Mouse (Mus musculus) erythroblast, adult 5-6 weeks (primary cell): ENCODE results near the gene Tmem151b. TPM values are rescaled to one million over a fixed set of nuclear protein-coding genes. Genes with fewer than 3 reads are reported as not detected.
A peak's percentile ranks its signal among the peaks of the same experiment; 100 is the strongest.

Experiments used
- ATAC-seq: replicated peaks from 2 replicates; pipeline ENCODE4 v1.8.0; 2016; ENCODE audit warnings: moderate number of reproducible peaks, mild to moderate bottlenecking, moderate TSS enrichment, inconsistent platforms; ENCODE audit not compliant: poor library complexity, low FRiP score, severe bottlenecking
- total RNA-seq, 2 experiments: library from RNA; stranded (forward) in 1 of 2; stranded (reverse) in 1 of 2; fragments of 150-400 nt in 1 of 2; fragments of 200-764, 138-1000 nt in 1 of 2; gene quantifications; 2 replicates each; pipeline versions ENCODE4 v1.2.3 to v1.2.4; 2015 to 2017; ENCODE audit warnings: low replicate concordance in 2 of 2

Gene Tmem151b
- total RNA-seq, 2 experiments from 2014 or later = not detected

DNA sequence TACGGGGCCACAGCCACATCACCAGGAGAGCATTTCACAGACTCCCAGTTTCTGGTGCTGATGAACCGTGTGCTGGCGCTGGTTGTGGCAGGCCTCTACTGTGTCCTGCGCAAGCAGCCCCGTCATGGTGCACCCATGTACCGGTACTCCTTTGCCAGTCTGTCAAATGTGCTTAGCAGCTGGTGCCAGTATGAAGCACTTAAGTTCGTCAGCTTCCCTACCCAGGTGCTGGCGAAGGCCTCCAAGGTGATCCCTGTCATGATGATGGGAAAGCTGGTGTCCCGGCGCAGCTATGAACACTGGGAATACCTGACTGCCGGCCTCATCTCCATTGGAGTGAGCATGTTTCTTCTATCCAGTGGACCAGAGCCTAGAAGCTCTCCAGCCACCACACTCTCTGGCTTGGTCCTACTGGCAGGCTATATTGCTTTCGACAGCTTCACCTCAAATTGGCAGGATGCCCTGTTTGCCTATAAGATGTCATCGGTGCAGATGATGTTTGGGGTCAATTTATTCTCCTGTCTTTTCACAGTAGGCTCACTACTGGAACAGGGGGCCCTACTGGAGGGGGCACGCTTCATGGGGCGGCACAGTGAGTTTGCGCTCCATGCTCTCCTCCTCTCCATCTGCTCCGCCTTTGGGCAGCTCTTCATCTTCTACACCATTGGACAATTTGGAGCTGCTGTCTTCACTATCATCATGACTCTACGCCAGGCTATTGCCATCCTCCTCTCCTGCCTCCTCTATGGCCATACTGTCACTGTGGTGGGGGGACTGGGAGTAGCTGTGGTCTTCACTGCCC, 17.1 kb upstream of the Tmem151b start:
- ATAC-seq = no peak

DNA sequence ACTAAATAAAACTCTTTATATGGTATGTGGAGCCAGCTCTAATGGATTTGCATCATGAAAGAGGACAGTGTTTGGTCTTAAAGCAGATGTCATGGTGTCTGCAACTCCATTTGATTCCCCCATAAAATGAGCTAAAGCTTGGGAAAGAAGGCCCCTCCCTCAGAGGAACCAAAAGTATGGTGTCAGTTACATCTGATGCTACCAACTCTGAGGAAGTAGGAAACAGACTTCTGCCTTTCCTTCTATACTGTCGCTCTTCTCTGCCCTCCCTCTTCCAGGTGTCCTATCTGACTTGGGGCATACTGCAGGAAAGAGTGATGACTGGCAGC, 16.5 kb upstream of the Tmem151b start:
- ATAC-seq = no peak

DNA sequence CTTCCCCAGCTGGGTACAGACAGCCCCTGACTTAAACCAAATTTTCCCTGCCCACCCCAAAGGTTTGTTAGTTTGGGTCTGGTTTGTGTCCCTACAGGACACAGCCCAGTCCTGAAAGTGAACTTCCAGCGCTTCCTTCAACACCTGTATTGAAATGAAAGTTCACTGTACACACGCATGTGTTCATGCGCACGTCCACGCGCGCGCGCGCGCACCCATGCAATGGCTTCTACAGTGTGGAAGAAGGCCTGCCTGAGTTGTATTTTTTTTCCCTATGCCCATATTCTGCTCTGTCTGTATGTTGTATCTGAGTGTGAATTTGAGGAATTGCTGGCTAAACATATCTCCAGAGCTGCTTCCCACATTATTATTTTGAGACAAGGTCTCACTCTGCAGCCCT, 15.6 kb upstream of the Tmem151b start:
- ATAC-seq = no peak

DNA sequence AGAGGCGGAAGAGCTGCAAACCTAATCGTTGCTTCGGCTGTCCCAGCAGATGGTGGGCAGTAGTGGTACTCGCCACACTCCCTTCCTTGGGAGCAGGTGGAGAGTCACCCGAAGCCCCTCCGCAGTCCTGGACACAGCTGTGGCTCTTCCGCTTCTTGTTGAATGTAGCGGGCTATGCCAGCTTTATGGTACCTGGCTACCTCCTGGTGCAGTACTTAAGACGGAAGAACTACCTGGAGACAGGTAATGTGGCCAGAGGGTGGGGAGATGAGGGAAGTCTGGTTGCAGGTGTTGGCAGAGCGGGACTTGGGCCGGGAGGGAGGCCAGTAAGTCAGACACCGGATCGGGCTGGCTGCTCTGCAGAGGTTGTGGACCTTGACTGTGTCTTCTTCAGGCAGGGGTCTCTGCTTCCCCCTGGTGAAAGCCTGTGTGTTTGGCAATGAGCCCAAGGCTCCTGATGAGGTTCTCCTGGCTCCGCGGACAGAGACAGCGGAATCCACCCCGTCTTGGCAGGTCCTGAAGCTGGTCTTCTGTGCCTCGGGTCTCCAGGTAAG, 15.1 kb upstream of the Tmem151b start:
- ATAC-seq = 0 out of 2 replicates have a peak, but pooled peaks have one; percentile 23

DNA sequence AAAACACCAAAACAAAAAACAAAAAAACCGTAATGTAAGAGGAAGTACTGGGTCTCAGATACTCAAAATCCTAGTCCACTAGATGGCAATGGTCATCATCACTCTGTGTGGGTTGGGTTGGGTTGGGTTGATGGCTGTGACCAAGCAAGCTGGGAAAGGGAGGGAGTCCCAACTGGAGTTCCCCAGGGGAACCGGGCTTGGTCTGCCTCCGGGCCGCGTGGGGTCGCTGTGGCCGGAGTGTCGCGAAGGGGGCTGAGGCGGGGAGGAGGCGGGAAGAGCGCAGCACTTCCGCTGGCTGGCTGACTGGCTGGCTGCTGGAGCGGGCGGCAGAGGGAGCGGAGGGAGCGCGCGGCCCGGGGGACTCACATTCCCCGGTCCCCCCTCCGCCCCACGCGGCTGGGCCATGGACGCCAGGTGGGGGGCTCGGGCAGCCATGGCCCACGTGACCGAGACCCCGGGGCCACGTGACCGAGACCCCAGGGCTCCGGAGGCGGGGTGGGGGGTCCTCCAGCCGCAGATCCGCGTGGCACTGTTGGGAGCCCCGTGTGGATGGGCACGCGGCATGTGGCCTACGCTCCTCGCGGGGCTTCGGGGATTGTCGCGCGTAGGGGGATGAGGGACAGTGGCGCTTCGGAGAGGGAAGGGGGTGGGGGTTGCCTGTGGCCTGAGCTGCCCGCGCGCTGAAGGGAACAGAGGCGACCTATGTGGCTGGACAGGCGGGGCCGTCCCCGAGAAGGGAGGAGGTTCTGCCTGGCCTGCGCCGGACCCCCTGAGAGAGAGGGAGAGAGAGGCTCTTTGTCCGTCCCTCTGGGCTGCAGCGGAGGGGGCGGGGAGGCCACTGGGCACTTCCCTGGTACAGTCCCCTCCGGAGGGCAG, 14.4 kb upstream of the Tmem151b start, which contains the start of gene Slc35b2:
Gene Slc35b2, plus strand, starts transcription at position 220 of the 876 bp plus-strand sequence.
- peak; percentile 69 for ATAC-seq

DNA sequence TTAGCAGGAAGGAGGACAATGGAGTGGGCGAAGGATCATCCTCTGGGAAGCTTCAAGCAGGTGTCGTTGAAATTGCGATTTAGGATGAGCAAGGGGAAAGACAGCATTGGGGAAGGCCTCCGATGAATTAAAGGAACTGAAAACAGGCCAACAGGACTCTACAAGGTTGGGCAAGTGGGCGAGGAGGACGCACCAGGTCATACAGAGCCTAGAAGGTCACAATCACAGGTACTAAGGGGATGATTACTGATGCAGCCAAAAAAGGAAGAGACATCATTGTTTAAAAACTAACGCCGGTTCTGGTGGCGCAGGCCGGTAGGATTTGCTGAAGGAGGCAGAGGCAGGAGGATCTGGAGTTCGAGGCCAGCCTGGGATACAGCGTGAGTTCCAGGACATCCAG, 13.7 kb upstream of the Tmem151b start:
- no peak for ATAC-seq

DNA sequence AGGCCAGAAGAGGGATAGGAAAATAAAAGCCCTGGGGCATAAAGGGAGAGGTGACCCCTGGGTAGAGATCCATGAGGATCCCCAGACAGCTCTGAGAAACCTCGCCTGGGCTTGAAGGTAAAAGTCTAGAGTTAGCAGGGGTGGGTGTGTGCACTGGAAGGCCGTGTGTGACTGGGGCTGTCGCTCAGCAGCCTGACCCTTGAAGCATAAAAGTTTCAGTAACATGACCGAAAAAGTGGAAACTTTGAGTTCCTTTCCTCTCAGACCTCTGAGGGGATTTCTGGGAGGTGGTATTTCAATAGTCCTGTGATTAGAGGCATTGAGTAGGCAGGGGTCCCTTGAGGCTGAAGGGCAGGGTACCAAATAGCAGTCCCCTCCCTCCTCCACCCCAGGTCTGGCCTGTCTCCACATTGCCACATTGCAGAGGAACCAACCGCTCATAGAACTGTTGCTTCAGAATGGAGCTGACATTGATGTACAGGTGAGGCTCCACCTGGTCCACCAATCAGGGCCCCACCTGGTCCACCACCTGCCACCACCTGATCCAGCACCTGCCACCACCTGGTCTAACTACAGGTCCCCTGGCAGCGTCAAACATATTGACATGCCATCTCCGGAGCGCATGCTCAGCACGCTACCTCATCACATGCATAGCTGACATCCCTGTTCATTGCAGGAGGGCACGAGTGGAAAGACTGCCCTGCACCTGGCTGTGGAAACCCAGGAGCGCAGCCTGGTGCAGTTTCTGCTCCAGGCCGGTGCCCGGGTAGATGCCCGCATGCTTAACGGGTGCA, 10.5 kb upstream of the Tmem151b start:
- ATAC-seq = no peak

DNA sequence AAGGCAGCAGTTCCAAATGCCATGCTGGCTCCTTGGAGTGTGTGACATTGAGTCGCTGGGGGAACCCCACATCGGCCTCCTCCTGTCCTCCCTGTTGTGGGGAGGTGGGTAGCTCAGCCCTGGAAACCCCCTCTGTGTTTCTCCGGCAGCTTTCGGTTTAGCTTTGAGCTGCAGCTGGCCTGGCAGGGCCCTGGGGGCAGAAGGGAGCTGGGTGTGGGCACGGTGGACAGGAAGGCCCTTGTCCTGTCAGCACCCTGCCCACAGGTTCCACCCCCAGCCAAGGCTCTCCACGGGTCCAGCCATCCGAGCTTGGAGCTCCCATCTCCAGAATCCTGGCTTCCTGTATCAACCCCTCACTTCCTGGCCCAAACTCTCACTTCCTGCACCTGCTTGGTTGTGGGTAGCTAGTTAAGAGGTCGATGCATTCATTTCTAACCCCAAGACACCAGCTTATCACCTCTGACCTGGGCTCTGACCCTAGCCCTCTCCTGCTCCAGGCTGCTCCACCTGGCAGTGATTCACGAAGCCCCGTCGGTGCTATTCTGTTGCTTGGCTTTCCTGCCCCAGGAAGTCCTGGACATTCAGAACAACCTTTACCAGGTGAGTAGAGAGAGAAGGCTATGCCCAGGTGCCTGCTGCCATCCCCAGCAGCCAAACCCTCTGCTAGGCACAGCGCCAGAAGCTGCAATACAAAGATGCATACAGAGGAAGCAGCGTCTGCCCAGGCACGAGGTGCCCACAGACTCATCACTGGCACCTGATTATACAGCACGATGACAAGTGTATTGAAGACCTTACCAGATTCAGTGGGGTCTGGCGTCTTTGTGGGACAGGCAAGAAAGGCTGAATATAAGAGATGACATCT, 8.8 kb upstream of the Tmem151b start:
- ATAC-seq = no peak

DNA sequence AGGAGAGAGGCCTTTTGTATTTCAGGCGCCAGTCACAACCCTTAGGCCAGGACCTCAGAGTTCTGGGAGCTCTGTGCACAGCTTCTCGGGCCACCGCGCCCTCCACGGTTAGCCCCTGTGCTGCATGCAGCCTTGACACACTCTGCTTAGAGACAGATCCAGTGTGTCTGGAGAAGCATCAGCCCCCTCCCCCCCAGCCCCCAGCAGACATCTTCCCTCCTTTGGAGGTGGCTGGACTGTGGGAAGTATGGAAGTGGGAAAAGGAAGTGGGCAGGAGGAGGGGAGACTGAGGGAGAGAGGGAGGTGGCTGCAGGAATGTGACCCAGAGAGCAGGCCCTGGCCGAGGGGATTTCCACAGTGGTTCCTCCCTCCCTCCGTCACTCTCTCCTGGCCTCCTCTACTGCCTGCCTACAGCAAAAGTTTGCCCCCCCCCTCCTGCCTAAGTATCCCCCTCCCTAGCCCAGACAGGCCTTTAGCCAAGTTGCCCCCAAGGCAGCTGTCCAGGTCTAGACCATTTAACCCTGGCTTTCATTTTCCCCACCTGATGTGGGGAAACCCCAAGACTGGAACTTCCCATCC, 7.9 kb upstream of the Tmem151b start:
- no peak for ATAC-seq

DNA sequence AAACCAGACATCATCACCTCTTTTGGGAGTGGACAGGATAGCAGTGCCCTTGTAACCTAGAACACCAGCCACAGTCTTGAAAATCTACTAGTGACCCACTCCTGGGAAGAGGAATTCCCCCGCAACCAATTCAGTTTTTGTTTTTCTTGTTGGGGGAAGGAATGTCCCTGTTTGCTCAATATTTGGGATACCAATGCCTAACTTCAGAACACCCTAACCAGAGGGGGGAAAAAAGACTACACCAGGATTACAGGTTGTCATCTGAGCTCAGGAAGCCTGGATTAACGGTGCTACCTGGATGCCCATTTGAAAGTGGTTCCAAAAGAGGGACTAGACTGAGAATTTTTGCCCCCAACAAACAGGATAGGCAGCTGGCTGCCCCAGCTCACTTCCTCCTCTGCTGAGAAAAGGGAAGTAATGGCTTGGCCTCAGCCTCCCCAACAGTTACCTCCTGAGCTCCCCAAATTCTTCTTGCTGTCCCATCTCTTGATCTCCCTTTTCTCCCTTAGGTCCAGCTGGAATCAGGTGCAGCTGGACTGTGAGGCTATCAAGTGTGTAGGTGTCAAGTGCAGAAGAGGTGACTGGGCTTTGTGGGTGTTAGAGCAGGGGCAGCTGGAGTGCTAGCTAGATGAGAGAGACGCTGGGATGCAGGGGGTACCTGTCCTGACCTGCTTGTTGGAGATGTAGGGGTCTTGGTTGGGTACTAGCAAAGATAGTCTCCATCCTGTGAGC, 7.2 kb upstream of the Tmem151b start:
- ATAC-seq = no peak

DNA sequence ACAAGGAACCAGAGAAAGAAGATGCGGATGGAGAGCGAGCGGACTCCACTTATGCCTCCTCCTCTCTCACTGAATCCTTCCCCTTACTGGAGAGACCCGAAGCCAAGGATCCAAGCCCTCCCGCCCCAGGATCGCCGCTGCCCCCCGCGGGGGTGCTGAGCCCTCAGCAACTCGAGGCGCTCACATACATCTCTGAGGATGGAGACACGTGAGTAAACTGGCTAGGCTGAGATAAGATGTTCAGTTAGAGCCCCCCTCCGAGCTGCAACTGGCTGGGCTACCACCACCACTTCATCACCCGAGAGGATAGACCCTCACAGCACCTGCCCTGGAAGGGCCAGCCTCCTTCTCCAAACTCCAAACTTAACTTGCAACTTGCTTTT, 6.6 kb upstream of the Tmem151b start:
- ATAC-seq = no peak

DNA sequence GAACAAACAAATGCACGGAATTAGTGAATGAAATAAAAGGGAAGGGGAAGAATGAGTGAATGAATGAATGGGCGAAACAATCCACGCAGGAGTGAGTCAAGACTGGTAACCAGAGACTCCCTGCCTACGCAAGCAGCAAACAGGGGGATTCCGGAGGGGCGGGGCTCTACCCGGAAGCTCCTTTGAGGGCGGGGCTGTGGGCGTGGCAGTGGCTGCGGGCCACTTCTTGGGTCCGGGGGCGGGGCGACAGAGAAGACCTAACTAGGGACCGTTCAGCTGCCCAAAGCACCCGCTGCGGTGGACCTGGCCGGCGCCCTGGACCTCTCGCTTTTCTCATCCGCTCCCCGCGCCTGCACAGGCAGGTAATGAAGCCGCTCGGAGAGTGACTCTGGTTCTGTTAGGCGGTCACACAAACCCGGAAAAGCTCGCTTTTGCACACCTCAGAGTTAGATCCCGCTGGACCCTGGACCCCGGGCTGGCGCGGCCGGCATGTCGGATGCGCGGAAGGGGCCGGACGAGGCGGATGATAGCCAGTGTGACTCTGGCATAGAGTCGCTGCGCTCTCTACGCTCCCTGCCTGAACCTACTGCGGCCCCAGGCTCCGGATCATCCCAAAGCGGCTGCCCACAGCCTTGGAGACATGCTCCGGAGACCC, 6.1 kb upstream of the Tmem151b start, which contains the start of gene Nfkbie:
Gene Nfkbie, plus strand, starts transcription at position 252 of the 655 bp plus-strand sequence.
- peak; percentile 66 for ATAC-seq

DNA sequence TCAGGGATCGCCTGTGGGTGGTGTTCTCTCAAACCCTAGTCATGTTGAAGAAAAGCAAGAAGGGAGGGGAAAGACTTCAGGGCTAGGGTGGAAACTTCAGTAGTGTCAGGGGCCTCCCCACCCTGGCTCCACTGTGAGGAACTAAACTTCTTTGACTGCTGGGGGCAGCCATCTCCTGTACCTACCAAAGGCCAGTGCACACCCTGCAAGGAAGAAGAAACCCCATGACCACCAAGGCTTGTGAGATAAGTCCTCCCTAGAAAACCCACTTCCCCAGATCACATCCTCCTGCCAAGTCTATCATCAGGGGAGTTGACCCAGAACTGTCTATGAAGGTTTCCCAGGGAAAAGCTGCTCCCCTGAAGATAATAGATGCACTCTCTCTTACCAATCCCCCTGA, 4.9 kb upstream of the Tmem151b start:
- ATAC-seq = no peak

DNA sequence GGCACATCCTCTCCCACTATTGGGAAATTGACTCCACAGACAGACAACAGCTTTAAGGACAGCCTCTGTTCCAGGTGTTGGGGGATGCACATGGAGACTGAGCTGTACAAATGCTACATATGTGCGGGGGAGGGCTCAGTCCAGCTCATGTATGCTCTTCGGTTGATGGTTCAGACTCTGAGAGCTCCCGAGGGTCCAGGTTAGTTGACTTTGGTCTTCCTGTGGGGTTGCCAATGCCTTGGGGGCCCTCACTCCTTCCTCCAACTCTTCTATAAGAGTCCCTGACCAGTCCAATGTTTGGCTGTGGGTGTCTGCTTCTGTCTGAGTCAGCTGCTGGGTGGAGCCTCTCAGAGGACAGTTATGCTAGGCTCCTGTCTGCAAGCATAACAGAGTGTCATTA, 3.6 kb upstream of the Tmem151b start:
- no peak for ATAC-seq

DNA sequence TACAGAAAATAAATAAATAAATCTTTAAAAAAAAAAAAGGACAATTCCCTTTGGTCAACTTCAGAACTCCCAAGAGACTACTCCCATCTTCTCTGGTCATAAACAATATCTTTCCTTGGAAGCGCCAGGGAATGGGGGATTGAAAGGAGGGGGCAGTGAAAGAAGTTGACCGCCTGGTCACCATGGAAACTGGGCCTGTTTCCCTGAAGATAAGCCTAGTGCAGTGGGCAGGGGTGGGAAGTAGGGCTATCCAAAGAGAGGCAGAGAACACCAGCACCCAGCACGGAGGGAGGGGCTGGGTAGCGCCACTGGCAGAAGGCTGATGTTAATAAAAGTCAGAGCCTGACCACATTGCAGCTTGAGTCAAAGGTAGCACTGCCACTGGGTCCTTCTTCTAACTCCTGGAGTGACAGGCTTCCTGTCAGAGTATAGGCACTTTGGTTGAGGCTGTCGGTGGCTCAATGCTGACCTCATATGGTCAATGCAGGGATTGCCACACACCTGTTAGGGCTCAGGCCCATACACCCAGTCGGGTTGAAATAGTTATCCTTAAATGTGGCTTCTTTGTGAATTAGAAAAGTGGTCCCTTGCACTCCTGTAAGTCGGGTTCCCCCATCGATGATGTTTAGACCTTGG, 2.5 kb upstream of the Tmem151b start:
- ATAC-seq = peak; percentile 70

DNA sequence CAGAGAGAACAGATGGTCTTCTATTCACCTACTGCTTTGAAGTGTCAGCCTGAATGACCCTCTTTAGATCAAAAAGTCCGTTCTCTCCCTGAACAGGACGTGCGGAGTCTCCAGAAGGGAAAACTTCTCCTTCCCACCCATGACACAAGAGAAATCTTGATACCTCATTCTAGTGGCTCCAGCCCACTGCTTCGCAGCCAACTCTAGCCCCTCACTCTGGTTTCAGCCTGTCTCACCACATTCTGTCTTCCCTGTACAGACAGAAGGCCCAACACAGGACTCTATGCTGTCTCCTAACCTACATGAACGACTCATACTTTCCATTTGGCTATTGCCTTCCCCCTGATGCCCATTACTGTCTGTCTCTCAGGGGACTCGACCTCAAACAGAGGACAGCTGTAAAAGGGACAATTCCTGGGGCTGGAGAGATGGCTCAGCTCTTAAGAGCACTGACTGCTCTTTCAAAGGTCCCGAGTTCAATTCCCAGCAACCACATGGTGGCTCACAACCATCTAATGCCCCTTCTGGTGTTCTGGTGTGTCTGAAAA, 1.8 kb upstream of the Tmem151b start:
- ATAC-seq = no peak

DNA sequence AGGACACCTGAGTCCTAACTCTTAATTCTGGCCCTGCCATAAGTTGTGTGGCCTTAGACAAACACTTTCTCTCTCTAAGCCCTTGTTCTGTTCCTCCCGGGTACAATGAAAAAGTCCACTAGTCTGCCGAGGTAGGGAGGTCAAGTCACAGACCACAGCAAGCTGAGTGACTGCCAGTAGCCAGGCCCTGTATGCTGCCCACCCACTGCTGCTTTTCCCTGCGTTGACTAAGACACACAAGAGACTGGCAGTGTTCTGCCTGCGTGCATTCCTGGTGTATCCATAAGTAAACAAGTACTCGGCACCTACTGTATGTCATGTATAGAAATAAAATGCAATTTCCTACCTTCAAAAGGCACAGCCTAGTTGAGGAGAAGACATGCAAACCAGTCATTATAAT, 776 bp upstream of the Tmem151b start:
- no peak for ATAC-seq
